Mouse (Mus musculus): ENCODE measurements around the gene Synpr. TPM values are rescaled to one million over a fixed set of nuclear protein-coding genes. Genes with fewer than 3 reads are reported as not detected.

The Synpr gene
- total RNA-seq, 2 experiments from 2014 or later = 178 to 179 TPM

DNA sequence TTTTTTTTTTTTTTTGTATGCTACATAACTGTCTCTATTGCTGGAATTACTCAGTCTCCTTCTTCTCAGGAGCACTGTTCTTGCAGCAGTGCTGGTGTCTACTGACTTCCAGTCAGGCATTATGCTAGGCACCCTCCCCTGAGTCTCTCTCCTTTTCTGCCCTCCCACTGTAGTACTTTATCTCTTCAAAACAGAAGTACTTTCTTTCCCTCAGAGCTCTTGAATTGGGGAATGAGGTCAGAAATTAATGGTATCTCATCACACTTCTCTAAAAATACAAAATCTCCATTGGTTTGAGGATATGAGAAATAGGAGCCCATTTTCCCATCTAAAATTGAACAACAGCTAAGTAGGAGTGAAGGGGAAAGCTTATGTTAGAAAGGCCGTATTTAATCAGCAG lies 294.2 kb downstream of the Synpr start:
- no peak for TF ChIP-seq CTCF (conservative IDR thresholded peaks at IDR 0.05)
- Histone ChIP-seq H3K4me3 (no peak overlapping the region), H3K27ac (no peak overlapping the region)
- no peak for DNase-seq (ENCODE audit: low spot score in 2 of 2)

DNA sequence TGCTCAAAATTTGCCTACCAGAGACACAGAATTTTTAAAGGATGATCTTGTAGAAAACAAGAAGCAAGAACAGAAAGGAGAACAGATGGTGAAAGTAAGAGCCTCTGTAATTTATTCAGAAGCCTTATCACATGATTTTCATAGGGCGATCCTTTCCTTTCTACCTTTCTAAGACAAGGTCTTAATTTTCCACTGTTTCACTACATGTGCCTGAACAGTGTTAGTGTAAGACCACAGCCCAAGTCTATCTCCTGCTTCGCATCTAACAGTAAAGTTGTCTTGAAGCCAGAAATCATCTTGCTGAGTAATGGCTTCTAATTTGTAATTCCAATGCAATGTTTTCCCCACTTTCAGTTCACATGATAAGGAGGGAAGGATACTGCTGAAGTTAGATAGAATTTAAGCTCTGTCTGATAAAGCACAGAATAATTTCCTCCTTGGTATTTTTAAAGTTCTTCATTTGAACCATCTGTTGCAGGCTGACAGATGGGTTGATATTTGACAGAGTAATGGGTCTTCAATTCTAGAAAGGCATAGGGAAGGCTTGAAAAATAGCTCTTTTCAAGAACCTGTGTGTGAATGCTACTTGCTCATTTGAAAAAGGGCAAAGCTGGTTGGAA lies 308.9 kb downstream of the Synpr start:
- H3K27ac ChIP-seq = peak overlapping the region; percentile 67
- DNase-seq (ENCODE audit: low spot score in 2 of 2) = peak; percentile 27 to 68

DNA sequence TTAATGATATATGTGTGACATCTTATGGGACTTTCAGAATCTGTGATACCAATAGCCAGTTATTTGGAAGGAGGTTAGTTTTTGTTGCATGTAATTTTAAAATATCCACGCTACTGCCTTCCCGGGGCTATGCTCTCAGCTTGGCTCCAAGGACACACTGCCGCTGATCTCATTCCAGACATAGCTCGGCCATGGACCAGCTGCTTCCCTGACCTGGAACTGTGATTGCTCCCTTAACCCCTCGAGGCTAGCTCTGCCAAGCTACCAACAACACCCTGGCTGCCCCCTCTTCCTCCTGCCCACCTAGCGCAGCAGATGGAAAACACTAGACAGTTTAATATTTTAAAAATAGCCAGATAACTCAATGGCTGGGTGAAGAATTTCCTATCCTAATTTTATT lies 311.7 kb downstream of the Synpr start:
- H3K27ac ChIP-seq = no peak overlapping the region
- no peak for DNase-seq (ENCODE audit: low spot score in 2 of 2)
- no peak overlapping the region for H3K4me3 ChIP-seq
- no peak for TF ChIP-seq CTCF (conservative IDR thresholded peaks at IDR 0.05)

More for the DNA sequence above, 308.9 kb downstream of the Synpr start:
- H3K4me3 ChIP-seq = no peak overlapping the region
- TF ChIP-seq CTCF (conservative IDR thresholded peaks at IDR 0.05) = no peak

DNA sequence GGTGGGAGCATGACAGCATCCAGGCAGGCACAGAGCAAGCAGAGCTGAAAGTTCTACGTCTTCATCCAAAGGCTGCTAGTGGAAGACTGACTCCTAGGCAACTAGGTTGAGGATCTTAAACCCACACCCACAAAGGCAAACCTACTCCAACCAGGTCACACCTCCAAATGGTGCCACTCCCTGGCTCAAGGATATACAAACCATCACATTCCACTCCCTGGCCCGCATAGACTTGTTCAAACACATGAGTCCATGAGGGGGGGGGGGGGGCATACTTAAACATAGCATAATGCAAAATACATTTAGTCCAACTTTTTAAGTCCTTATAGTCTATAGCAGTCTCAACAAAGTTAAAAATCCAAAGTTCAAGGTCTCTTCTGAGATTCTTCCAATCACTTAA lies 312.6 kb downstream of the Synpr start:
- TF ChIP-seq CTCF (conservative IDR thresholded peaks at IDR 0.05) = no peak
- H3K4me3 ChIP-seq = no peak overlapping the region
- H3K27ac ChIP-seq = no peak overlapping the region
- DNase-seq (ENCODE audit: low spot score in 2 of 2) = no peak

DNA sequence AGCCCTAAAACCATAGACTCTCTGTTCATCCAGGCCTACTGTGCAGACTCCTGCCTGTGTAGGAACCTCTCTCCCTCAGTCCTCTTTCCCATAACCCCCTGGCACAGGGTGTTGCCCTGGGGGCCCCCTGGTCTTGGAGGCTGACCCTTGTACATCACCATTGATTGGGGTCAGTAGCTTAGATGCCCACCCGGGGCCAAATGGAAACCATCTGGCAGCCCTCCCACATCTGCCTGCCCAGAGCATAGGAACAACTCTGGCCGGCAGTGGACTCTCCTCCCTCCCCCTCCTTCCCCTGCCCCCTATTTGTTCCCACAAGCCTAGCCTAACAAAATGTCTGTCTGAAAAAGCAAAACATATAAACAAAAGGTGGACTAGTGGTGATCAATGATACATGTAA lies 336.0 kb downstream of the Synpr start:
- no peak for TF ChIP-seq CTCF (conservative IDR thresholded peaks at IDR 0.05)
- Histone ChIP-seq H3K27ac (no peak overlapping the region), H3K4me3 (no peak overlapping the region)
- DNase-seq (ENCODE audit: low spot score in 2 of 2) = no peak

DNA sequence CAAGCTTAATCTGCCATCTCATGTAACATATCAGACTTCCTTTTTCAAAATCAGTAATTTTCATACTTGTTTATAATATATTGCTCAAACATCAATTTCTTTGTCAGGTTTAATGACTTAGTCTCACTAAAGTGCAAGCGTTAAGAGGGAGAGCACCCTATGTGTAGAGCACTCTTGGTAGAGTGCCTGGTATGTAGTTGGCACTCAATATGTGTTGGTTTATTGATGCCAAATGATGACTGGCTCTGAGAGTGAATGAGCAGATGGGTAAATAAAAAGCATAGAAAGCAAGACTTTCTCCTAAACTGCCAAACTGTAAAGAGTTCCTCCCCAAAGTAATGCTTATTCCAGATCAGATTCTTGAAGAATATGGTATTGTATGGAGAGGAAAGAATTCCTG lies 365.3 kb downstream of the Synpr start:
- no peak for DNase-seq (ENCODE audit: low spot score in 2 of 2)
- no peak for TF ChIP-seq CTCF (conservative IDR thresholded peaks at IDR 0.05)
- Histone ChIP-seq H3K4me3 (no peak overlapping the region), H3K27ac (no peak overlapping the region)

DNA sequence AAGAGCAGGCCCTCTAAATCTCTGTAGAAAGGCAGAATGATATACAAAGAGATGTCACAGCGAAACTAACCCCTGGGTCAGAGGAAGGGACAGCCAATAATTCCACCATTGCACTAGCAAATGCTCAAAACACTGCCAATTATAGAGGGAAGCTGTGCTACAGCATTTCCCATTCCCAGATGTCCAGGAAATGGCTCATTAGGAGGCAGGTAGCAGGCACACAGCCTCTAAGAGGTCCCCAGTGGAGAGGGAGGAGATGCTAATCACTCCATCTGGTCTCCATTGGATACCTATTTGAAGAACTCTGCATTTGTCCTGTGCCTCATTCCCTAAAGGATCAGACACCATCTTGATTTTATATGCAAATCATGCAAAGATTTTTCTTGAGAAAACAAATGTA lies 366.5 kb downstream of the Synpr start:
- TF ChIP-seq CTCF (conservative IDR thresholded peaks at IDR 0.05) = no peak
- Histone ChIP-seq H3K27ac (no peak overlapping the region), H3K4me3 (no peak overlapping the region)
- DNase-seq (ENCODE audit: low spot score in 2 of 2) = no peak

DNA sequence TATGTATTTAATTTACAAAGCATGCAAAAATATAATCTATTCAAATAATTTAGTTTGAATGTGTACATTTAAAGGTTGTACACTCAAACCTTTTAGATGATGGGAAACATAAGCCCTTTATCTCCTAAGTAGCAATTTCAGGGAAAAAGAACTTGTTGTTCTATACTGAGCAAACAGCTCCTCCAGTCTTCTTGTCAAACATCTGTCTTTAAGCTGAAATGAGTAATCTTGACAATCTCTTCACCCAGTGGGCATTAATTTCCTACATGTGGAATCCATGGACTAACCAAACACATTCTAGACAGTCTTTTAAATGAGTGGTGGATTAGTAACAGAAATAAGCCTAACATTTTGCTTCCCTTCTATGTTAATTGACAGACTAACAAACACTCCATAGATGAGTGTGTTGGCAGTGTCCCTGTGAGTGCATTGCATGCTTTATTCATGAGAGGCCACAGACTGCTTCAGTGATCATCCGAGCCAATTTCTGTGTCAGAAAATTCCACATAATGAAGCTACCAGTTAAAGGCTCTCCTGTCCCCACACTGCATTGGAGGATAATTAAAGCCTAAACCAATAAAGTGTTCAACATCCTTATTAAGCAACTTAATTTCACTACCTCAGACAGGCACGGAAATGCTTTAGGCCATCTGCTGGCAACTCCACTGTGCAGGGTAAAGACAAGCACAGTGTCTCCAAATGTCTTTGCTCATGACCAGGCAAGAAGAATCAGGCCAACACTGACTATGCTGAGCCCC lies 367.1 kb downstream of the Synpr start:
- DNase-seq (ENCODE audit: low spot score in 2 of 2) = peak in 1 of 2 experiments; percentile 22

More for the DNA sequence above, 367.1 kb downstream of the Synpr start:
- TF ChIP-seq CTCF (conservative IDR thresholded peaks at IDR 0.05) = peak; percentile 24
- H3K27ac ChIP-seq = no peak overlapping the region
- no peak overlapping the region for H3K4me3 ChIP-seq
